Mouse (Mus musculus): ENCODE data around the gene Bbx. TPM values are rescaled to one million over a fixed set of nuclear protein-coding genes. Genes with fewer than 3 reads are reported as not detected.

Bbx gene
- polyA plus RNA-seq, 1 experiment = 10.5 TPM

GRCm38 (mm10) chr16:50149606-50150005 is 282.6 kb downstream of the Bbx start:
- WGBS = 82% methylated on average over 4 of the region's 4 CpGs
- no peak for TF ChIP-seq CTCF (IDR thresholded peaks at IDR 0.05; ENCODE audit: control insufficient read depth, insufficient read depth, low read length)
- no peak for TF ChIP-seq POLR2A (IDR thresholded peaks at IDR 0.05; ENCODE audit: borderline replicate concordance, control insufficient read depth, low read depth, low read length)
- H3K27ac ChIP-seq (ENCODE audit: control insufficient read depth, insufficient read depth, low read depth, low read length, poor library complexity) = no peak overlapping the region

GRCm38 (mm10) chr16:50147900-50148299 is 284.3 kb downstream of the Bbx start:
- TF ChIP-seq POLR2A (IDR thresholded peaks at IDR 0.05; ENCODE audit: borderline replicate concordance, control insufficient read depth, low read depth, low read length) = no peak

More at GRCm38 (mm10) chr16:50149606-50150005, 282.6 kb downstream of the Bbx start:
- H3K4me1 ChIP-seq (ENCODE audit: control insufficient read depth, insufficient read depth, low read length) = no peaks in the 10 kb centered on the region
- no peak overlapping the region for H3K4me3 ChIP-seq (replicated peaks; ENCODE audit: control insufficient read depth, low read depth, low read length)

More at GRCm38 (mm10) chr16:50147900-50148299, 284.3 kb downstream of the Bbx start:
- 65% methylated on average over 2 of the region's 2 CpGs for WGBS
- H3K27ac ChIP-seq (ENCODE audit: control insufficient read depth, insufficient read depth, low read depth, low read length, poor library complexity) = no peak overlapping the region
- no peaks in the 10 kb centered on the region for H3K4me1 ChIP-seq (ENCODE audit: control insufficient read depth, insufficient read depth, low read length)
- no peak overlapping the region for H3K4me3 ChIP-seq (replicated peaks; ENCODE audit: control insufficient read depth, low read depth, low read length)

Other genes with a start within 250 kb of the Bbx start
- not detected in 2 replicates for gene Ccdc54, start 158.8 kb upstream of the Bbx start, polyA plus RNA-seq (2011; ENCODE audit: insufficient read depth, insufficient read length, low replicate concordance, missing spikeins)